ENCODE assay signal across 16 mouse cellular contexts in the genomic region with DNA sequence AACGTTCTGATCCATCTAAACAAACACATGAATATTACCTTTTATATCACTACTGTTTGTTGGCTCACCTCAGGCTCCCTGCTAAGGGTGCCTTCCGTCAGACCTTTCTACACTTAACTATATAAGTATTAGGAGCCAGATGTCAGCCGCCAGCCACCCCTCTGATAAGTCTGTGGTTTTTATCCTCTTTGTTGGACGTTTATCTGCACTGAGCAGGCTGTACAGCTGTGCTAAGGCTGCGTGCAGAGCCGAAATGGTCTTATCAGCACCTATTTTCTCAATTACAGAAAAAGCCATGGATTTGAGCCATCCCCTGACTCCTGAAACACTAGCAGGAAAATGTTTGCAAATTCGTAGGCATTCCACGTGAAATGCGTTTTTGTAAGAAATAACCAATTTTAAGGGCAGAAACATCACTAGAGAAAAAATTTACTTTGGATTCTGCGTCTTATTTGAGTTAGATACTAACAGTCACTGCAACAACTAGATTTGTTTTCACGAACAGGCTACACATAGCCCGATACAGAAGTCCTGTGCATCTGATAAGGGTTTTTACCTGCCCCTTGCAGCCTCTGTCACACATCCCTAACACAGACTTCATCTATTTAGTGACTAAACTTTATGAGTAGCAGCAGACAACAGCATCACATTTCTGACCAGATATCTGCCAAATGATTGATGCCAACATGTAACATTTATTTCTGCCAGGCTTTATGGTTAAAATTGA.
DNase-seq lines count a peak whose midpoint lies in the region; ATAC-seq and TF ChIP-seq lines count a peak whose summit lies in the region.
"Had no signal": no experiment of that assay in that cellular context is flagged by ENCODE, and none has a peak within 500 bp of the region (broad histone marks: within the 10 kb centered on the region; RNA-seq: fewer than 3 reads in every experiment).

No protein-coding gene starts in this region.

- DNase-seq in heart, postnatal 36 days = no peak
- DNase-seq in stomach, postnatal 0 days (ENCODE audit: low spot score) = no peak
- peak; percentile 63 to 71 (median 70) for DNase-seq in liver, embryonic 14.5 days (ENCODE audit: low read depth in 3 of 3, low spot score in 3 of 3)
- no peak for DNase-seq in kidney, postnatal 25 days
- no peak for DNase-seq in neural tube, embryonic 10.5 days (ENCODE audit: extremely low spot score, low spot score)
- DNase-seq in cerebellum, postnatal 4 days (ENCODE audit: low spot score in 2 of 2) = no peak
- DNase-seq: adrenal gland, postnatal 14 days; B cell, adult 2 months; cerebellum, adult 9-11 months; kidney, adult 2 months; layer of hippocampus, adult 9-11 months; lung, postnatal 10 days had no signal

- intact Hi-C loops in heart, postnatal 36 days (cut with DNase I) = loop anchor here (10.0 kb wide), 1 partner anchor 1212 kb away; a partner anchor contains a TSS

- no peak for TF ChIP-seq EP300 in stomach, postnatal 0 days (optimal IDR thresholded peaks at IDR 0.05)
- peak; percentile 94 for TF ChIP-seq EP300 in liver, embryonic 14.5 days (IDR thresholded peaks at IDR 0.05; ENCODE audit: low read depth)

- H3K4me3 ChIP-seq in heart, embryonic 11.5 days (ENCODE audit: low read depth, low read length) = no peak overlapping the region
- H3K4me3 ChIP-seq in stomach, embryonic 15.5 days (replicated peaks) = no peak overlapping the region
- no peak overlapping the region for H3K4me3 ChIP-seq in stomach, postnatal 0 days (ENCODE audit: low read depth, low read length)
- H3K4me3 ChIP-seq in liver, embryonic 14.5 days (ENCODE audit: insufficient read depth in 1 of 2, low read depth in 2 of 2, low read length in 2 of 2) = peak overlapping the region in 1 of 2 experiments; percentile 20; a peak in 1 of 4 replicates
- H3K4me3 ChIP-seq: neural tube, embryonic 12.5 days had no signal

- H3K9ac ChIP-seq in heart, embryonic 11.5 days (ENCODE audit: low read depth, low read length) = no peak overlapping the region
- H3K9ac ChIP-seq in stomach, embryonic 15.5 days = no peak overlapping the region
- H3K9ac ChIP-seq in stomach, postnatal 0 days (ENCODE audit: low read length) = no peak overlapping the region
- no peak overlapping the region for H3K9ac ChIP-seq in liver, embryonic 14.5 days (replicated peaks)
- H3K9ac ChIP-seq: neural tube, embryonic 12.5 days had no signal

- H3K36me3 ChIP-seq in heart, embryonic 11.5 days (ENCODE audit: control insufficient read depth, insufficient read depth, low read length) = no peaks in the 10 kb centered on the region
- no peaks in the 10 kb centered on the region for H3K36me3 ChIP-seq in stomach, embryonic 15.5 days
- H3K36me3 ChIP-seq in stomach, postnatal 0 days (ENCODE audit: control insufficient read depth, insufficient read depth, low read length) = no peaks in the 10 kb centered on the region
- H3K36me3 ChIP-seq in liver, embryonic 14.5 days (replicated peaks; ENCODE audit: control insufficient read depth, insufficient read depth, low read depth) = no peaks in the 10 kb centered on the region
- H3K36me3 ChIP-seq: neural tube, embryonic 12.5 days had no signal

- peak; percentile 87 for ATAC-seq in heart, embryonic 11.5 days (replicated peaks; ENCODE audit: insufficient number of reproducible peaks, low FRiP score, low TSS enrichment)
- peak; percentile 83 for ATAC-seq in stomach, embryonic 15.5 days (ENCODE audit: insufficient read depth, low FRiP score, low read depth)
- no peak for ATAC-seq in stomach, postnatal 0 days (ENCODE audit: low FRiP score, low TSS enrichment)
- peak; percentile 100 for ATAC-seq in liver, embryonic 14.5 days (ENCODE audit: insufficient read depth)
- ATAC-seq: Patski had no signal

- H3K4me2 ChIP-seq in heart, embryonic 11.5 days = peak overlapping the region; percentile 29
- H3K4me2 ChIP-seq in stomach, embryonic 15.5 days = no peak overlapping the region
- no peak overlapping the region for H3K4me2 ChIP-seq in stomach, postnatal 0 days (replicated peaks; ENCODE audit: low read depth)
- peak overlapping the region; percentile 68 for H3K4me2 ChIP-seq in liver, embryonic 14.5 days (ENCODE audit: low read depth)
- H3K4me2 ChIP-seq: neural tube, embryonic 12.5 days had no signal

- H3K9me3 ChIP-seq in heart, embryonic 11.5 days (replicated peaks; ENCODE audit: control insufficient read depth, low read length) = no peaks in the 10 kb centered on the region
- H3K9me3 ChIP-seq in stomach, embryonic 15.5 days = no peaks in the 10 kb centered on the region
- H3K9me3 ChIP-seq in stomach, postnatal 0 days (ENCODE audit: control insufficient read depth, low read length) = no peaks in the 10 kb centered on the region
- H3K9me3 ChIP-seq in liver, embryonic 14.5 days (ENCODE audit: control insufficient read depth, low read length) = no peaks in the 10 kb centered on the region
- H3K9me3 ChIP-seq: neural tube, embryonic 12.5 days had no signal

- 34% methylated on average over 12 of the region's 12 CpGs for WGBS in heart, embryonic 11.5 days (ENCODE audit: insufficient replicate concordance)
- 60% methylated on average over 12 of the region's 12 CpGs for WGBS in stomach, embryonic 15.5 days
- 59% methylated on average over 12 of the region's 12 CpGs for WGBS in stomach, postnatal 0 days
- 9% methylated on average over 12 of the region's 12 CpGs for WGBS in liver, embryonic 14.5 days (ENCODE audit: insufficient replicate concordance)

- H3K27ac ChIP-seq in heart, embryonic 11.5 days (ENCODE audit: low read depth, low read length) = no peak overlapping the region
- H3K27ac ChIP-seq in stomach, embryonic 15.5 days = no peak overlapping the region
- no peak overlapping the region for H3K27ac ChIP-seq in stomach, postnatal 0 days (replicated peaks)
- H3K27ac ChIP-seq in liver, embryonic 14.5 days = no peak overlapping the region
- H3K27ac ChIP-seq: neural tube, embryonic 12.5 days had no signal

- no peaks in the 10 kb centered on the region for H3K27me3 ChIP-seq in heart, embryonic 11.5 days (ENCODE audit: control insufficient read depth, insufficient read depth, low read length)
- H3K27me3 ChIP-seq in stomach, embryonic 15.5 days (replicated peaks) = no peaks in the 10 kb centered on the region
- no peaks in the 10 kb centered on the region for H3K27me3 ChIP-seq in stomach, postnatal 0 days (ENCODE audit: control insufficient read depth, insufficient read depth, low read length)
- H3K27me3 ChIP-seq in liver, embryonic 14.5 days (ENCODE audit: control insufficient read depth, insufficient read depth, low read length) = no peaks in the 10 kb centered on the region
- H3K27me3 ChIP-seq: neural tube, embryonic 12.5 days; Patski had no signal

- H3K4me1 ChIP-seq in heart, embryonic 11.5 days (ENCODE audit: control insufficient read depth, insufficient read depth, low read length) = peaks cover 4% of the 10 kb centered on the region; the same call in 1 of the 2 replicates
- peaks cover 7% of the 10 kb centered on the region; the same call in 1 of the 2 replicates for H3K4me1 ChIP-seq in stomach, embryonic 15.5 days
- H3K4me1 ChIP-seq in stomach, postnatal 0 days (replicated peaks; ENCODE audit: control insufficient read depth, insufficient read depth) = no peaks in the 10 kb centered on the region
- peaks cover 17 to 19% of the 10 kb centered on the region in 2 experiments for H3K4me1 ChIP-seq in liver, embryonic 14.5 days (replicated peaks; ENCODE audit: control insufficient read depth in 2 of 2, insufficient read depth in 2 of 2, low read length in 1 of 2)

- TF ChIP-seq CTCF in stomach, postnatal 0 days (IDR thresholded peaks at IDR 0.05; ENCODE audit: low read depth) = no peak
- no peak for TF ChIP-seq CTCF in liver, embryonic 14.5 days (IDR thresholded peaks at IDR 0.05; ENCODE audit: low read depth)

Comparison
In these comparisons a context has a peak if more than half of its experiments do, and no peak if none do; other contexts are left out.
1. H3K4me2 ChIP-seq: peak in heart, embryonic 11.5 days (single experiment) and liver, embryonic 14.5 days (single experiment); none in stomach, embryonic 15.5 days (single experiment) and stomach, postnatal 0 days (single experiment).
2. DNase-seq: peak in liver, embryonic 14.5 days (3 of 3); none in heart, postnatal 36 days (0 of 2), stomach, postnatal 0 days (single experiment), kidney, postnatal 25 days (0 of 2), neural tube, embryonic 10.5 days (single experiment) and cerebellum, postnatal 4 days (0 of 2).